Mouse (Mus musculus) embryonic facial prominence, embryonic 12.5 days (tissue): Measurements from ENCODE around the gene Arhgef10l. TPM values are rescaled to one million over a fixed set of nuclear protein-coding genes. Genes with fewer than 3 reads are reported as not detected.

Experiments used
- ATAC-seq: fragments of 200-750 bp; cut with Nextera tagmentation; 2 replicates; pipeline ENCODE4 v1.8.0; 2017; ENCODE audit not compliant: insufficient number of reproducible peaks, insufficient read depth, low FRiP score, low TSS enrichment
- H3K27ac ChIP-seq: fragments of 300-500 bp; sonication (generic); 2 replicates; pipeline ENCODE4 v1.5.1; 2016; ENCODE audit warnings: mild to moderate bottlenecking
- H3K27me3 ChIP-seq: fragments of 300-500 bp; sonication (generic); 2 replicates; pipeline ENCODE4 v1.6.1; 2016; ENCODE audit warnings: mild to moderate bottlenecking, moderate library complexity
- H3K36me3 ChIP-seq: fragments of 300-500 bp; sonication (generic); 2 replicates; pipeline ENCODE4 v1.6.1; 2016; ENCODE audit warnings: mild to moderate bottlenecking
- H3K4me1 ChIP-seq: fragments of 300-500 bp; sonication (generic); 2 replicates; pipeline ENCODE4 v1.6.1; 2016
- H3K4me2 ChIP-seq: fragments of 300-500 bp; sonication (generic); replicated peaks from 2 replicates; pipeline ENCODE4 v1.6.1; 2016; ENCODE audit warnings: mild to moderate bottlenecking, moderate library complexity
- H3K4me3 ChIP-seq: fragments of 300-500 bp; sonication (generic); 2 replicates; pipeline ENCODE4 v1.5.1; 2016; ENCODE audit warnings: mild to moderate bottlenecking
- H3K9ac ChIP-seq: fragments of 300-500 bp; sonication (generic); 2 replicates; pipeline ENCODE4 v1.6.1; 2016; ENCODE audit warnings: mild to moderate bottlenecking, moderate library complexity
- H3K9me3 ChIP-seq: fragments of 300-500 bp; sonication (generic); 2 replicates; pipeline ENCODE4 v1.6.1; 2016; ENCODE audit warnings: mild to moderate bottlenecking, moderate library complexity
- WGBS: fragments of 180-500 bp; shearing (Covaris S2); methylation state at CpG from one replicate; pipeline ENCODE4 v1.1.7; 2016; 5-methylcytosine and 5-hydroxymethylcytosine counted together
- polyA plus RNA-seq: library from polyadenylated mRNA; unstranded; fragments of >200 nt; fragmentation: Nextera tagmentation; extraction: Ambion mirVana; gene quantifications from 2 replicates; pipeline ENCODE4 v1.2.1, GENCODE M21; 2016

The Arhgef10l gene
- polyA plus RNA-seq, 1 experiment from 2014 or later, result 17.4 TPM

DNA sequence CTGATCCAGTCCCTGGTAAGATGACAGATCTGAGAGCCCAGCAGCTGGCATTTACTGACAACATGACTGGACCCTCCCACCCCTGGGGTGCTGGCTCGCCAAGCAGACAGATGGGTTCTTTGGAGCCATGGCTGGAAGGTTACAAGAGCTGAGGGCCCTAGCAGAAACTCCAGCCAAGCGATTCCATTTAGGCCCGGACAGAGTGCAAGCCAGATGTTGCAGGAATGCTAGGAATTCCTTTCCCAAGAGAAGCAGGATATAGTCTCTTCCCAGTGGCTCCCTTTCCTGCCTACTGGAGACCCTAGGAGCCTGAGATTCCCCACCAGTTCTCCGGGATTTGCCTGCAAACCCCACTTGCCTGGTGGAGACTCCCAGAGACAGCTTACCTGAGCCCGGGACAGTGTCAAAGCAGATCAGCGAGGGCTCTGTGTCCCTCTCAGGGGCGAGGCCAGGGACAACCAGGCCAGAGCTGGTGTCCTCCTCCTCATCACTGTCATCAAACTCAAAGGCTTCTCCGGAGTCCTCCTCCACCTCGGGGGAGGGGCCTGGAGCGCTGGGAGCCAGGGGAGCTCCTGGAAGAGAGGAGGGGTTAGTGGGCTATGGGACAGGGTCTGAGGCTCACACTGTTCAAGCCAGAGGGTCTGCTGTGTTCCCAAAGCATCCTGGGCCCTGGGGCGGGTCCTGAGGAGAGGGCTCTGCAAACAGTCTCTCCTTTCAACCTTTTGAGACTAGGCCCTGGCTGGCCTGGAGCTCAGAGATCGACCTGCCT lies 54.8 kb downstream of the Arhgef10l start:
- Histone ChIP-seq H3K36me3 (peaks cover 30% of the 10 kb centered on the region), H3K4me2 (0 out of 2 replicates have a peak overlapping the region, but pooled peaks have one; percentile 14), H3K9ac (no peak overlapping the region), H3K4me1 (peaks cover 21% of the 10 kb centered on the region), H3K9me3 (no peaks in the 10 kb centered on the region), H3K27me3 (no peaks in the 10 kb centered on the region), H3K27ac (peak overlapping the region; percentile 78), H3K4me3 (no peak overlapping the region)
- 13% methylated on average over 12 of the region's 12 CpGs for WGBS
- no peak for ATAC-seq

DNA sequence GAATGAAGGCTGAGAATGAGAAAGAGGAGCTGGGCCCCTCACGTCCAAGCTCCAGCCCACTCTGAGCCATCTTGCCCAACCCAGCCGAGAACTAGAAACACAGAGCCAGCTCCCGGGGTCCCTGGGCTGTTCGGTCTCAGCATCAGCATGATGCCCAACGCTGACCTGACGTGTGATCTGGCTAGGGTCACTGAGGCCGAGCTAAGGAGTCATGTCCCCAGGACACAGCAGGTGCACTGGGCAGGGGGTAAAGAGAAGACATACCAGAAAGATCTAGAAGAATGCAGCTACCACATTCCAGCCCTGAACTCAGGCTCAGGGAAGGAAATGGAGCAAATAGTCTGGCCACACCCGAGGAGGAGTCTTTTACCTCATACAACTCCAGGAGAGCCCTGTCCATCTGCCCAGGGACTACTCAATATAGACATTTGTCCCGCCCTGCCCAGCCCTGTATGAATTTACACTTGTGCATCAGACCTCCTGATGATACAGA lies 57.5 kb downstream of the Arhgef10l start:
- no peak overlapping the region for H3K4me3 ChIP-seq

DNA sequence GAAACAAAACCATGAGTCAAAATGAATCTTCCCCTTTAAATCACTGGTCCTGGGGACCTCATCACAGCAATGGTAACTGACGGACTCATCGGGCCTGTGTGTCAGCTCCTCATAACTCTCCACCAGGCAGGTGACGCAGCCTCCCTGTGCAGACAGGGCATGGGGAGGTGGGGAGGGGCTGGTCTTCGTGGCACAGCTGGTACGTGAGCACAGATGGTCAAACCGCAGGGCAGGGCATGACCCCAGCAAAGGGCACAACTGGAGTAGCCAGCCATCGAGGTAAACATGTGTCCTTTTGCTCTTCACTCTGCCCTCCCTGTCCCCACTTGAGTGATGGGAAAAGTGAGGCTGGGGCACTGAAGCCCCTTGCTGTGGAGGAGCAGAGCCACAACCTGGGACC lies 59.0 kb downstream of the Arhgef10l start:
- no peak overlapping the region for H3K4me2 ChIP-seq
- H3K4me1 ChIP-seq, result peaks cover 20% of the 10 kb centered on the region
- no peaks in the 10 kb centered on the region for H3K9me3 ChIP-seq
- WGBS, result 84% methylated on average over 7 of the region's 7 CpGs
- no peak overlapping the region for H3K27ac ChIP-seq
- H3K4me3 ChIP-seq, result no peak overlapping the region
- no peak for ATAC-seq
- no peak overlapping the region for H3K9ac ChIP-seq
- H3K36me3 ChIP-seq, result peaks cover 21% of the 10 kb centered on the region
- H3K27me3 ChIP-seq, result no peaks in the 10 kb centered on the region

More for the DNA sequence above, 57.5 kb downstream of the Arhgef10l start:
- Histone ChIP-seq H3K9me3 (no peaks in the 10 kb centered on the region), H3K4me1 (peaks cover 21% of the 10 kb centered on the region), H3K4me2 (no peak overlapping the region), H3K27me3 (no peaks in the 10 kb centered on the region), H3K27ac (no peak overlapping the region), H3K9ac (no peak overlapping the region), H3K36me3 (peaks cover 21% of the 10 kb centered on the region)
- ATAC-seq, result no peak
- WGBS, result 79% methylated on average over 9 of the region's 9 CpGs

DNA sequence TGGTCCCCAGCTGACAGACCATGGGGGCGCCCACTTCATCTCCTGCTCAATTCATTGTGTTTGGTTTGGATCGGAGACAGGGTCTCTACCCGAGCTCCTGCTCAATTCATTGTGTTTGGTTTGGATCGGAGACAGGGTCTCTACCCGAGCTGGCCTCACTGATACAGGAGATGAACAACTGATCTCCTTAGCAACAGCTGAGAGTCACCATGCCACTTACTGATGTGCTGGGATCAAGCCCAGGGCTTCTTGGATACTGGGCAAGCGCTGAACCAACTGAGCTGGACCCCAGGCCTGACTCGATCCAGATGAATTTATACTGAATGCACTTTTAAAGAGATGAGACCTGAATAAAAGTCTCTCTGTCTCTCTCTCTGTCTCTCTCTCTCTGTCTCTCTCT lies 59.6 kb downstream of the Arhgef10l start:
- H3K27me3 ChIP-seq, result no peaks in the 10 kb centered on the region
- no peak for ATAC-seq
- no peak overlapping the region for H3K27ac ChIP-seq
- H3K4me2 ChIP-seq, result no peak overlapping the region
- H3K9ac ChIP-seq, result no peak overlapping the region
- peaks cover 15% of the 10 kb centered on the region for H3K4me1 ChIP-seq
- no peaks in the 10 kb centered on the region for H3K9me3 ChIP-seq
- 81% methylated on average over 7 of the region's 7 CpGs for WGBS
- H3K4me3 ChIP-seq, result no peak overlapping the region
- H3K36me3 ChIP-seq, result peaks cover 21% of the 10 kb centered on the region

DNA sequence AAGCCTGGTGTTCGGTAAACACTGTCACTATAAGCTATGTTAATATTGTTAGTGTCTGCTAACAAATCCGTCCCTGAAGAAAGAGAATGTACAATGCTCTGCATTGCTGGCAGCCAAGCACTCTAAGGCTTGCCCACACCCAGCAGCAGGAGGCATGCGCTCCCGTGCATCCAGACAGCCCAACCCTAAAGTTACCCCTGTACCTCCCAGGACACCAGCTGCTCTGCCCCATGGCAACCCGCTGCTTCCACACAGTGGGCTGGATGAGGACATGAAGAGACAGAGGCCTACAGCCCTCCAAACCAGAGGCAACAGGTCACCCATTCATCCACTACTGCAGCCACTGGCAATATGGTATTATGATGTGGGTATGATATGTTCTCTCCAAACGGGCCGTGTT lies 60.0 kb downstream of the Arhgef10l start:
- no peak overlapping the region for H3K9ac ChIP-seq
- ATAC-seq, result no peak
- H3K4me1 ChIP-seq, result peaks cover 10% of the 10 kb centered on the region
- H3K36me3 ChIP-seq, result peaks cover 21% of the 10 kb centered on the region
- no peak overlapping the region for H3K27ac ChIP-seq
- 80% methylated on average over 7 of the region's 7 CpGs for WGBS
- H3K4me3 ChIP-seq, result no peak overlapping the region
- H3K4me2 ChIP-seq, result no peak overlapping the region
- H3K9me3 ChIP-seq, result no peaks in the 10 kb centered on the region
- no peaks in the 10 kb centered on the region for H3K27me3 ChIP-seq

DNA sequence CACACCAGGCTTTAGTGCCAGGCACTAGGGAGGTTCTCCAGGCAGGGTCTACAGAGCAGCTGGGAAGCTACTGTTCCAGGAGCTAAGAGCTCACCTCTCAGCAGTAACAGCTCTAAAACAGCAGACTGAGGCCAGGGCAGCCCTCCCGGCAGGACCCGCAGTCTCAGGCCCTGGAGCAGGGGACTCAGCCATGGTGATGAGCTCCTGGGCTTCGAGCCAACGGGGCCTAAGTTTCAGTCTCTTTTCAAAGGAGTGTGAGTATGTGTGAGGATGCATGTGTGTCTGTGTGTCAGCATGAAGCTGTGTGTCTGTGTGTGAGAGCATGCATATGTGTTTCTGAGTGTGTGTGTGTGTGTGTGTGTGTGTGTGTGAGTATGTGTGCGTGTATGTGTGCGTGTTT lies 60.6 kb downstream of the Arhgef10l start:
- H3K36me3 ChIP-seq, result peaks cover 20% of the 10 kb centered on the region

DNA sequence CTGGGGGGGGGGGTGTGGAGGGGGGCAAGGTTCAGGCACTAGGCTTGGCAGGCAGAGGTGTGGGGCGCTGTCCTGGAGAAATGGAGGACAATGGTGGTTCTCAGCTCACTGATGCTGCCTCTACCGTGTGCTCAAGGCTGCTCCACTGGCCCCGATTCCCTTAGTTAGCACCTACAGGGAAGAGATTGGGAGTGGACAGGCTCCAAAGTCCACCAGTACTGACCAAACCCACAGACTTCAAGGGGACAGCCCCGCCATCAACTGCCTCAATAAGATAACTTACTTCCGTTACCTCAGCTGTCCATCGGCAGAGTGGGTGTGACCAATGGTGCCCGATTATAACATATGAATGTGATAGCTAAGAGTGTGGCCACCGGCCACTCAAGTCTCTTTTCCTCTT lies 61.3 kb downstream of the Arhgef10l start:
- WGBS, result 93% methylated on average over 8 of the region's 8 CpGs
- 0 out of 2 replicates have a peak, but pooled peaks cover 4% of the 10 kb centered on the region for H3K4me1 ChIP-seq

More for the DNA sequence above, 60.6 kb downstream of the Arhgef10l start:
- H3K9ac ChIP-seq, result no peak overlapping the region
- H3K4me3 ChIP-seq, result no peak overlapping the region
- ATAC-seq, result no peak
- peaks cover 5% of the 10 kb centered on the region; the same call in 1 of the 2 replicates for H3K4me1 ChIP-seq
- no peaks in the 10 kb centered on the region for H3K27me3 ChIP-seq
- H3K27ac ChIP-seq, result no peak overlapping the region
- no peaks in the 10 kb centered on the region for H3K9me3 ChIP-seq
- 90% methylated on average over 6 of the region's 6 CpGs for WGBS
- H3K4me2 ChIP-seq, result no peak overlapping the region

DNA sequence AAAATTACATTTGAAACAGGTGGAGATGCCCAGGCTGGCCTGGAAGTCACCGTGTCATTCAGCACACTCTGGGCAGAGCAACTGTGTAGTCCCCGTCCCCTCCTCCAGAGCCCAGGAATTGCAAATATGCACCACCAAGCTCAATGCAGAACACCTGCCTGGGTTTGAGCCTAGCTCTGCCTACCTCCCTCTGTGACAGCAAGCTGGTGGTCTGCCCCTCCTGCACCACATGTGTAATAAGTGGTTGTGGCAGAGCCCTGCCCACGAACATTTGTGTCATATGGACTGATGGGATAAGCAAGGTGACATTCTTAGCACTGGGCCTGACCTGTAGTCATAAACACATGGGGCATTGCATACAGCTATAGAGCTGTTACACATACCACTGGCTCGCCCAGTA lies 63.8 kb downstream of the Arhgef10l start:
- Histone ChIP-seq H3K36me3 (peaks cover 22% of the 10 kb centered on the region), H3K9ac (no peak overlapping the region), H3K4me3 (no peak overlapping the region), H3K9me3 (peaks cover 2% of the 10 kb centered on the region; the same call in 1 of the 2 replicates), H3K27me3 (no peaks in the 10 kb centered on the region), H3K4me1 (0 out of 2 replicates have a peak, but pooled peaks cover 4% of the 10 kb centered on the region), H3K27ac (no peak overlapping the region), H3K4me2 (no peak overlapping the region)
- ATAC-seq, result no peak
- 59% methylated on average over 4 of the region's 4 CpGs for WGBS

More for the DNA sequence above, 61.3 kb downstream of the Arhgef10l start:
- Histone ChIP-seq H3K27me3 (no peaks in the 10 kb centered on the region), H3K36me3 (peaks cover 13% of the 10 kb centered on the region), H3K9ac (no peak overlapping the region), H3K9me3 (no peaks in the 10 kb centered on the region), H3K4me3 (no peak overlapping the region), H3K27ac (no peak overlapping the region), H3K4me2 (no peak overlapping the region)
- ATAC-seq, result no peak

DNA sequence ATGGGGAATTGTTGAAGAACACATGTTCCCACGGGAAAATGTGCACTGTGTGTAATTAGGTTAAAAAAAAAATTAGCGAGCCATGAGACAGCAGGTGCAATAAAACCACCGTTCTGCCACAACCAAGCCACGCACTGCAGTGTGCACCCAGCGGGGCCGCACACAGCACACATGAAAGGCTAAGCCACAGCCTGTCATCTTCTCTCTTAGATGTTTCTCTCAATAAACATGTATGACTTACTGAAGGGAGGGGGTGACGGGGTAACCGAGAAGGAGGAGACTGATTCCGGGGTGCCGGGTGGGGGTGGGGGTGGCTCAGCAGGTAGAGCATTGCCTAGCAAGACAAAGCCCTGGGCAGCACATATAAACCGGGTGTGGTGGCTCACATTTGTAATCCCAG lies 64.7 kb downstream of the Arhgef10l start:
- WGBS, result 78% methylated on average over 11 of the region's 11 CpGs
- peaks cover 31% of the 10 kb centered on the region for H3K36me3 ChIP-seq

DNA sequence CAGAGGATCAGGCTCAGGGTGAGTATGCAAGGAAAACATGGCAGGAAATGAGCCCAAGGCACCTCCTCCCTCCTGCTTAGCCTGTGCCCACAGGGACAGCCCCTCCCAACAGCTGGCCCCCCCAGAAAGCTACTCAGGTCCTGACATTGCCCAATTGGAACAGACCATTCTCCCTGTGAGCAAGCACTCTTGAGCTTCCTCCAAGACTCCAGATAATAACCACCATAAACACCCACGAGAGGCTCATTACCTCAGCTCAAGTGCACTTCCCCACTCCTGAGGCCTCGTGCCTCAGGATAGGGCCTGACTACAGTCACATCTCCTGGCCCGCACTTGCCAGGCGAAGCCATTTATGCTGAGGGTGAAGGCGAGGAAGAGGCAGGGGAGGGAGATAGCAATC lies 67.0 kb downstream of the Arhgef10l start:
- Histone ChIP-seq H3K27me3 (no peaks in the 10 kb centered on the region), H3K36me3 (peaks cover 28% of the 10 kb centered on the region), H3K4me2 (no peak overlapping the region), H3K4me3 (no peak overlapping the region), H3K9me3 (peaks cover 11% of the 10 kb centered on the region; the same call in 1 of the 2 replicates), H3K4me1 (0 out of 2 replicates have a peak, but pooled peaks cover 4% of the 10 kb centered on the region), H3K27ac (no peak overlapping the region), H3K9ac (no peak overlapping the region)
- ATAC-seq, result no peak
- WGBS, result 72% methylated on average over 5 of the region's 5 CpGs

More for the DNA sequence above, 64.7 kb downstream of the Arhgef10l start:
- Histone ChIP-seq H3K27me3 (no peaks in the 10 kb centered on the region), H3K9me3 (peaks cover 11% of the 10 kb centered on the region; the same call in 1 of the 2 replicates), H3K9ac (no peak overlapping the region), H3K4me3 (no peak overlapping the region), H3K4me2 (no peak overlapping the region), H3K4me1 (0 out of 2 replicates have a peak, but pooled peaks cover 4% of the 10 kb centered on the region), H3K27ac (no peak overlapping the region)
- no peak for ATAC-seq

DNA sequence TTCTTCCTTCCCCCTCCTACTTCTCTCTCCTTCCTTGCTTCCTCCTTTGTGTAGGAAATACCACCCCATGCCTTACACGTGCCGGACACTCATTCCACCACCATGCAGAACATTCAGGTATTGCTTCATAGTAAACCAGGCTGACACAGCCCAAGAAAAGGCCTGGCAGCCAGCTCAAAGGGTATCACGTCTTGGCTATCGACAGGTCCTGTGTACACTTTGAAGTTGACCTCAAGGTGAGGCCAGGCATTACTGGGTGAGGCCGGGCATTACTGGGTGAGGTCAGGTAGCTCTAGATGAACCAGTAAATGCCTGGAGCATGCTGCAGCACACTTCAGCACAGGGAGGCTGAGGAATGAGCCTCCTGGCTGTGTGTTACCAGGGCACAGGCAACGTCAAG lies 67.9 kb downstream of the Arhgef10l start:
- Histone ChIP-seq H3K4me2 (no peak overlapping the region), H3K4me3 (no peak overlapping the region), H3K9me3 (peaks cover 11% of the 10 kb centered on the region; the same call in 1 of the 2 replicates), H3K9ac (no peak overlapping the region), H3K27ac (no peak overlapping the region), H3K27me3 (no peaks in the 10 kb centered on the region), H3K4me1 (0 out of 2 replicates have a peak, but pooled peaks cover 4% of the 10 kb centered on the region), H3K36me3 (peaks cover 28% of the 10 kb centered on the region)
- no peak for ATAC-seq
- 93% methylated on average over 6 of the region's 6 CpGs for WGBS

DNA sequence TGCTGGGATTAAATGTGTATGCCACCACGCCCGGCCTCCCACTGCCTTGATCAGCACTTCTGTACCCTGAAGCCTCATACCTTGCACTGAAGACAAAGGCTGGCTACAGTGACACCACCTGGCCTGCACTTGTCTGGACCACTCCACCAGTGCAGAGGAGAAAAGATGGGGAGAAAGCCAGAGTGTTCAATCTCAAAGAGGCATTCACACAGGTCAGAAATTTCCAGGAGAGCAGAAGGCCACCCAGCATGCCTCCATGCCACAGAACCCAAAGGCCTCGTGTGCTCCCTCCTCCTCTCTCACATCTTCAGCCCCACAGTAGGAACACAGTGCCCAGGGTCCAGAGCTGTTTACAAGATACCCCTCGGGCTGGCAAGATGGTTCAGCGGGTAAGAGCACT lies 68.4 kb downstream of the Arhgef10l start:
- H3K27ac ChIP-seq, result no peak overlapping the region
- no peak overlapping the region for H3K4me2 ChIP-seq
- H3K36me3 ChIP-seq, result peaks cover 28% of the 10 kb centered on the region
- H3K9ac ChIP-seq, result no peak overlapping the region
- H3K4me1 ChIP-seq, result 0 out of 2 replicates have a peak, but pooled peaks cover 4% of the 10 kb centered on the region
- H3K27me3 ChIP-seq, result no peaks in the 10 kb centered on the region
- H3K9me3 ChIP-seq, result peaks cover 11% of the 10 kb centered on the region; the same call in 1 of the 2 replicates
- WGBS, result 93% methylated on average over 5 of the region's 5 CpGs
- H3K4me3 ChIP-seq, result no peak overlapping the region
- ATAC-seq, result no peak
